Mouse (Mus musculus) liver, postnatal 0 days (tissue): ENCODE results near the gene Tulp1. TPM values are rescaled to one million over a fixed set of nuclear protein-coding genes. Genes with fewer than 3 reads are reported as not detected.

Source experiments
- ATAC-seq: fragments of 200-750 bp; cut with Nextera tagmentation; 2 replicates; pipeline ENCODE4 v1.8.0; 2017; ENCODE audit warnings: mild to moderate bottlenecking, moderate library complexity
- DNase-seq: peaks from one replicate; pipeline ENCODE4 v3.0.0-alpha.2; 2016
- H3K27ac ChIP-seq: fragments of 300-500 bp; sonication (generic); 2 replicates; pipeline ENCODE4 v1.5.1; 2014; ENCODE audit warnings: antibody characterized with exemption, moderate library complexity, mild to moderate bottlenecking, low read depth
- H3K27me3 ChIP-seq: fragments of 300-500 bp; sonication (generic); 2 replicates; pipeline ENCODE4 v1.6.1; 2014; ENCODE audit warnings: low read length, control low read depth, mixed read lengths; ENCODE audit not compliant: insufficient read depth
- H3K36me3 ChIP-seq: fragments of 300-500 bp; sonication (generic); replicated peaks from 2 replicates; pipeline ENCODE4 v1.6.1; 2014; ENCODE audit warnings: mild to moderate bottlenecking, control low read depth, low read length, moderate library complexity, mixed read lengths; ENCODE audit not compliant: insufficient read depth
- H3K4me1 ChIP-seq: fragments of 300-500 bp; sonication (generic); 2 replicates; pipeline ENCODE4 v1.6.1; 2014; ENCODE audit warnings: antibody characterized with exemption, mild to moderate bottlenecking, control low read depth; ENCODE audit not compliant: insufficient read depth
- H3K4me2 ChIP-seq: fragments of 300-500 bp; sonication (generic); 2 replicates; pipeline ENCODE4 v1.6.1; 2014; ENCODE audit warnings: low read depth, mild to moderate bottlenecking, low read length, moderate library complexity, mixed read lengths
- H3K4me3 ChIP-seq: fragments of 300-500 bp; sonication (generic); 2 replicates; pipeline ENCODE4 v1.5.1; 2014; ENCODE audit warnings: low read depth, low read length
- H3K9ac ChIP-seq: fragments of 300-500 bp; sonication (generic); replicated peaks from 2 replicates; pipeline ENCODE4 v1.6.1; 2014; ENCODE audit warnings: mild to moderate bottlenecking, moderate library complexity
- H3K9me3 ChIP-seq: fragments of 300-500 bp; sonication (generic); 2 replicates; pipeline ENCODE4 v1.6.1; 2016; ENCODE audit warnings: mild to moderate bottlenecking, control low read depth, low read length, mixed read lengths
- CTCF ChIP-seq: sonication (generic); IDR thresholded peaks from 2 replicates; pipeline ENCODE4 v1.5.1; 2016; ENCODE audit warnings: antibody characterized with exemption, low read depth
- EP300 ChIP-seq: IDR thresholded peaks from 2 replicates; pipeline ENCODE4 v1.6.1; 2016; ENCODE audit warnings: antibody characterized with exemption, low read depth, mild to moderate bottlenecking
- WGBS: fragments of 180-500 bp; shearing (Covaris S2); extraction: QIAGEN DNeasy Blood & Tissue Kit; methylation state at CpG from one replicate; pipeline ENCODE4 v1.1.7; 2014; ENCODE audit not compliant: insufficient replicate concordance; 5-methylcytosine and 5-hydroxymethylcytosine counted together
- polyA plus RNA-seq: library from polyadenylated mRNA; unstranded; fragments of >200 nt; fragmentation: Nextera tagmentation; extraction: Ambion mirVana; gene quantifications from 2 replicates; pipeline ENCODE4 v1.2.1, GENCODE M21; 2015

Tulp1 gene
- polyA plus RNA-seq, 1 experiment from 2014 or later, result 0.33 TPM

GRCm38 (mm10) chr17:28348211-28348610, 16.8 kb downstream of the Tulp1 start:
- Histone ChIP-seq H3K9me3 (no peaks in the 10 kb centered on the region), H3K27me3 (peaks cover 32% of the 10 kb centered on the region), H3K4me2 (peak overlapping the region; percentile 22; the same call in 1 of the 2 replicates), H3K36me3 (no peaks in the 10 kb centered on the region), H3K4me3 (no peak overlapping the region), H3K9ac (no peak overlapping the region), H3K27ac (no peak overlapping the region), H3K4me1 (peaks cover 21% of the 10 kb centered on the region)
- WGBS, result 44% methylated on average over 6 of the region's 6 CpGs
- no peak for DNase-seq
- no peak for TF ChIP-seq EP300
- no peak for TF ChIP-seq CTCF
- no peak for ATAC-seq

- ATAC-seq (no peak), DNase-seq (no peak)
- no peak overlapping the region for H3K4me2 ChIP-seq
- H3K4me1 ChIP-seq, result peaks cover 21% of the 10 kb centered on the region
- TF ChIP-seq CTCF (no peak), EP300 (no peak)
- no peaks in the 10 kb centered on the region for H3K36me3 ChIP-seq
- H3K9me3 ChIP-seq, result no peaks in the 10 kb centered on the region
- WGBS, result 80% methylated on average over 10 of the region's 10 CpGs
- peaks cover 29% of the 10 kb centered on the region for H3K27me3 ChIP-seq
- H3K9ac ChIP-seq, result no peak overlapping the region
- no peak overlapping the region for H3K27ac ChIP-seq
- no peak overlapping the region for H3K4me3 ChIP-seq
Observed at GRCm38 (mm10) chr17:28347327-28347726, 17.7 kb downstream of the Tulp1 start.

GRCm38 (mm10) chr17:28345882-28346281, 19.1 kb downstream of the Tulp1 start:
- 40% methylated on average over 9 of the region's 10 CpGs for WGBS
- Histone ChIP-seq H3K36me3 (no peaks in the 10 kb centered on the region), H3K9ac (no peak overlapping the region), H3K4me2 (no peak overlapping the region), H3K4me3 (no peak overlapping the region), H3K9me3 (no peaks in the 10 kb centered on the region), H3K27me3 (peaks cover 16% of the 10 kb centered on the region), H3K4me1 (peaks cover 16% of the 10 kb centered on the region), H3K27ac (no peak overlapping the region)
- ATAC-seq (no peak), DNase-seq (no peak)
- TF ChIP-seq CTCF (no peak), EP300 (no peak)

GRCm38 (mm10) chr17:28345271-28345721, 19.7 kb downstream of the Tulp1 start:
- H3K4me3 ChIP-seq, result no peak overlapping the region
- no peaks in the 10 kb centered on the region for H3K9me3 ChIP-seq
- ATAC-seq (no peak), DNase-seq (no peak)
- H3K4me1 ChIP-seq, result peaks cover 18% of the 10 kb centered on the region
- H3K9ac ChIP-seq, result no peak overlapping the region
- H3K36me3 ChIP-seq, result no peaks in the 10 kb centered on the region
- no peak for TF ChIP-seq CTCF
- TF ChIP-seq EP300, result no peak
- 21% methylated on average over 5 of the region's 8 CpGs for WGBS
- peaks cover 13% of the 10 kb centered on the region for H3K27me3 ChIP-seq
- H3K27ac ChIP-seq, result no peak overlapping the region
- no peak overlapping the region; the same call in 1 of the 2 replicates for H3K4me2 ChIP-seq

GRCm38 (mm10) chr17:28344670-28345069, 20.4 kb downstream of the Tulp1 start:
- Histone ChIP-seq H3K9ac (no peak overlapping the region), H3K9me3 (no peaks in the 10 kb centered on the region), H3K27me3 (peaks cover 7% of the 10 kb centered on the region), H3K27ac (no peak overlapping the region), H3K4me3 (no peak overlapping the region), H3K36me3 (no peaks in the 10 kb centered on the region), H3K4me2 (no peak overlapping the region), H3K4me1 (peaks cover 18% of the 10 kb centered on the region)
- no peak for TF ChIP-seq CTCF
- TF ChIP-seq EP300, result no peak
- 72% methylated on average over 3 of the region's 3 CpGs for WGBS
- no peak for ATAC-seq
- DNase-seq, result no peak

GRCm38 (mm10) chr17:28344050-28344607, 20.9 kb downstream of the Tulp1 start:
- WGBS, result 54% methylated on average over 4 of the region's 4 CpGs
- H3K36me3 ChIP-seq, result no peaks in the 10 kb centered on the region
- H3K27me3 ChIP-seq, result 0 out of 2 replicates have a peak, but pooled peaks cover 3% of the 10 kb centered on the region
- H3K9ac ChIP-seq, result no peak overlapping the region
- DNase-seq, result no peak
- H3K4me1 ChIP-seq, result peaks cover 16% of the 10 kb centered on the region
- no peak overlapping the region for H3K4me2 ChIP-seq
- TF ChIP-seq CTCF, result no peak
- no peak for TF ChIP-seq EP300
- no peak overlapping the region for H3K27ac ChIP-seq
- no peak overlapping the region for H3K4me3 ChIP-seq
- H3K9me3 ChIP-seq, result no peaks in the 10 kb centered on the region
- no peak for ATAC-seq
